Mouse (Mus musculus) midbrain, embryonic 13.5 days (tissue): ENCODE results near the gene R3hdm1. TPM values are rescaled to one million over a fixed set of nuclear protein-coding genes. Genes with fewer than 3 reads are reported as not detected.
"Not testable (repeated sequence)": the region's sequence is repeated elsewhere in the genome, so short reads cannot be mapped to it uniquely, and the experiment has no call there.

ENCODE experiments used
- ATAC-seq: fragments of 200-750 bp; cut with Nextera tagmentation; 2 replicates; pipeline ENCODE4 v1.8.0; 2017; ENCODE audit warnings: mild to moderate bottlenecking, moderate TSS enrichment, moderate library complexity
- H3K27ac ChIP-seq: fragments of 300-500 bp; sonication (generic); 2 replicates; pipeline ENCODE4 v1.5.1; 2015; ENCODE audit warnings: inconsistent platforms, mild to moderate bottlenecking, moderate library complexity
- H3K27me3 ChIP-seq: fragments of 300-500 bp; sonication (generic); 2 replicates; pipeline ENCODE4 v1.6.1; 2015; ENCODE audit warnings: mild to moderate bottlenecking, inconsistent platforms
- H3K36me3 ChIP-seq: fragments of 300-500 bp; sonication (generic); 2 replicates; pipeline ENCODE4 v1.6.1; 2015; ENCODE audit warnings: mild to moderate bottlenecking, inconsistent platforms
- H3K4me1 ChIP-seq: fragments of 300-500 bp; sonication (generic); replicated peaks from 2 replicates; pipeline ENCODE4 v1.6.1; 2015; ENCODE audit warnings: inconsistent platforms
- H3K4me2 ChIP-seq: fragments of 300-500 bp; sonication (generic); replicated peaks from 2 replicates; pipeline ENCODE4 v1.6.1; 2015; ENCODE audit warnings: moderate library complexity, mild to moderate bottlenecking, inconsistent platforms
- H3K4me3 ChIP-seq: fragments of 300-500 bp; sonication (generic); replicated peaks from 2 replicates; pipeline ENCODE4 v1.5.1; 2015; ENCODE audit warnings: mild to moderate bottlenecking, inconsistent platforms
- H3K9ac ChIP-seq: fragments of 300-500 bp; sonication (generic); replicated peaks from 2 replicates; pipeline ENCODE4 v1.6.1; 2015; ENCODE audit warnings: mild to moderate bottlenecking, inconsistent platforms
- H3K9me3 ChIP-seq: fragments of 300-500 bp; sonication (generic); 2 replicates; pipeline ENCODE4 v1.6.1; 2016; ENCODE audit warnings: mild to moderate bottlenecking, inconsistent platforms
- WGBS: fragments of 180-500 bp; shearing (Covaris S2); methylation state at CpG from one replicate; pipeline ENCODE4 v1.1.7; 2015; 5-methylcytosine and 5-hydroxymethylcytosine counted together
- polyA plus RNA-seq: library from polyadenylated mRNA; unstranded; fragments of >200 nt; fragmentation: Nextera tagmentation; extraction: Ambion mirVana; gene quantifications from 2 replicates; pipeline ENCODE4 v1.2.1, GENCODE M21; 2015

The R3hdm1 gene
- polyA plus RNA-seq, 1 experiment from 2014 or later: 115 TPM

GRCm38 (mm10) chr1:128078646-128079045 lies 24.5 kb upstream of the R3hdm1 start:
- Histone ChIP-seq H3K4me1 (no peaks in the 10 kb centered on the region), H3K4me3 (no peak overlapping the region), H3K27me3 (no peaks in the 10 kb centered on the region), H3K9me3 (no peaks in the 10 kb centered on the region), H3K27ac (no peak overlapping the region), H3K4me2 (no peak overlapping the region), H3K9ac (no peak overlapping the region), H3K36me3 (no peaks in the 10 kb centered on the region)
- WGBS: 100% methylated on average over 1 of the region's 1 CpGs
- ATAC-seq: no peak

DNA sequence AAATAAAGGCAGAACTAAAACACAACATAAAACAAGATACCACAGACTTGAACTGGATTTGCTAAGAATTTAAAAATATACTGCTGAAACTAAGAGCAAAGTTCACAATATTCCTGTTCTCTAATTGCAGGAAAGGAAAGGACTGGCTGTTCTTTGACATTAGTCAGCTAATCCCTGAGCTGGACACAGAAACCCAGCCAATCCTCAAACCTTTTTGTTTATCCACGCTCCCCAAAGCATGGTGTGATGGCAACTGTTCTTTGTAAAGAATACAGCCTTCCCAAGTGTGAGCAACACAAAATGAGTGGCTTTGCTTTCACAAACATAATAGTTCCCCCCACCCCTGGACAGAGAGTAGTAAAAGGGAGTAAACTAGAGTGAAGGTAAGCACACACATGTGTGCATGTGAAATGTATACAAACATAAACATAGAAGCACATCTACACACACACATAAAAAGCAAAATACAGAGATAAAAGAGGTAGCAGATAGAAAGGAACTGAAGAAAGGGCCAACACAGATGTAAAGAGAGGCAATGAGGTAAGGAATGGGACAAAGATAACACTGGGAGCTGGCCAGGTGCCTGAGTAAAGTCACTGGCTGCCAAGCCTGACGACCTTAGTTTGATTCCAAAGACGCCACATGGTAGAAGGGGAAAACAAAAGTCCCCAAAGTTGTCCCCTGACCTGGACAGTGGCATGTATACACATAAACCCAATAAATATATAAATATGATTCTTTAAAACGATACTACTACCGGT lies 22.0 kb upstream of the R3hdm1 start:
- 84% methylated on average over 5 of the region's 5 CpGs for WGBS
- no peak for ATAC-seq
- no peak overlapping the region for H3K4me3 ChIP-seq

DNA sequence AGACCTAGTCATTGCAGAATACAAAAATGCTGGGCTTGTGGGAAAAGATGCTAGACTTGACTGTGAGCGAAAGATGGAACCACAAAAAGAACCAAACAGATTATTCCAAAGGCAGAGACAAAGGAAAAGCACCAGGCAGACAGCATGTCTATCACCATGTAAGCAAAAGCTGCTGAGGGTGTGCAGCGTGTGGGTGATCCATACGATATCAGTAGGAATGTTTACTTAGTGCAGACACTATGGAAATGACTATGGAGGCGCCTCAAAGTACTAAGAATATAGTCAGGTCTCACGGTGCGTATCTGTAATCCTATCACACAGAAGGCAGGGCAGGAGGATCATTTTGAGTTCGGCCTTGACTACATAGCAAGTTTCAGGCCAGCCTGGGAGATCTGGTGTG lies 21.2 kb upstream of the R3hdm1 start:
- no peaks in the 10 kb centered on the region for H3K4me1 ChIP-seq
- H3K9me3 ChIP-seq: no peaks in the 10 kb centered on the region
- H3K27ac ChIP-seq: no peak overlapping the region
- no peaks in the 10 kb centered on the region for H3K36me3 ChIP-seq
- no peak overlapping the region for H3K4me2 ChIP-seq
- no peak for ATAC-seq
- no peak overlapping the region for H3K4me3 ChIP-seq
- H3K9ac ChIP-seq: no peak overlapping the region
- no peaks in the 10 kb centered on the region for H3K27me3 ChIP-seq
- 83% methylated on average over 7 of the region's 7 CpGs for WGBS

More for the DNA sequence above, 22.0 kb upstream of the R3hdm1 start:
- H3K9me3 ChIP-seq: no peaks in the 10 kb centered on the region
- no peak overlapping the region for H3K9ac ChIP-seq
- H3K4me2 ChIP-seq: no peak overlapping the region
- H3K36me3 ChIP-seq: no peaks in the 10 kb centered on the region
- 0 out of 2 replicates have a peak overlapping the region, but pooled peaks have one; percentile 35 for H3K27ac ChIP-seq
- H3K4me1 ChIP-seq: no peaks in the 10 kb centered on the region
- no peaks in the 10 kb centered on the region for H3K27me3 ChIP-seq

- H3K4me2 ChIP-seq: no peak overlapping the region
- H3K27ac ChIP-seq: no peak overlapping the region
- ATAC-seq: no peak
- H3K4me3 ChIP-seq: no peak overlapping the region
- H3K27me3 ChIP-seq: no peaks in the 10 kb centered on the region
- WGBS: 67% methylated on average over 7 of the region's 7 CpGs
- H3K9me3 ChIP-seq: no peaks in the 10 kb centered on the region
- no peaks in the 10 kb centered on the region for H3K4me1 ChIP-seq
- no peaks in the 10 kb centered on the region for H3K36me3 ChIP-seq
- no peak overlapping the region for H3K9ac ChIP-seq
Measured at GRCm38 (mm10) chr1:128082800-128083199, 20.3 kb upstream of the R3hdm1 start.

- H3K9ac ChIP-seq: no peak overlapping the region
- no peaks in the 10 kb centered on the region for H3K4me1 ChIP-seq
- no peaks in the 10 kb centered on the region for H3K27me3 ChIP-seq
- peaks cover 9% of the 10 kb centered on the region for H3K36me3 ChIP-seq
- no peak overlapping the region for H3K27ac ChIP-seq
- H3K4me2 ChIP-seq: no peak overlapping the region
- ATAC-seq: no peak
- H3K4me3 ChIP-seq: no peak overlapping the region
- no peaks in the 10 kb centered on the region for H3K9me3 ChIP-seq
- 41% methylated on average over 1 of the region's 2 CpGs for WGBS
Measured at GRCm38 (mm10) chr1:128094686-128095085, 8.4 kb upstream of the R3hdm1 start.

DNA sequence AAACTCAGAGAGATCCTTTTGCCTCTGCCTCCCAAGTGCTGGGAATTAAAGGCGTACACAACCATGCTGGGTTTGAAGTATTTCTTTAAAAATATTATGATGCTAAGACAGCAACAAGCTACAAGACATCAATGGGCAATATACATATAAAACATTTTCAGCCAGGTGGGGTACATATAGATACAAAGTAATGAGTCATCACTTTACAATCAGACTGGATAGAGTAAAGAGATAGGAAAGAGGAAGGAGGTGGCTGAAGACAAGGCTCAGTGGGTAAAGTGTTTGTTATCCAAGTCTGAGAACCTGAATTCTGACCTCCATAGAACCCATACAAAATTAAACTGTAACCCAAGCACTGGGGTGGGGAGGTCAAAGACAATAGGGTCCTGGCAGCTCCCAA lies 4.8 kb upstream of the R3hdm1 start:
- 92% methylated on average over 1 of the region's 1 CpGs for WGBS

GRCm38 (mm10) chr1:128102251-128102640 lies 855 bp upstream of the R3hdm1 start:
- H3K9me3 ChIP-seq: no peaks in the 10 kb centered on the region
- H3K27me3 ChIP-seq: no peaks in the 10 kb centered on the region
- peak overlapping the region; percentile 97 for H3K4me3 ChIP-seq
- peak overlapping the region; percentile 88 for H3K27ac ChIP-seq
- H3K4me2 ChIP-seq: peak overlapping the region; percentile 62
- H3K36me3 ChIP-seq: no peaks in the 10 kb centered on the region
- peaks cover 23% of the 10 kb centered on the region for H3K4me1 ChIP-seq
- 0% methylated on average over 15 of the region's 15 CpGs for WGBS
- peak; percentile 57 for ATAC-seq
- H3K9ac ChIP-seq: peak overlapping the region; percentile 44; the same call in 1 of the 2 replicates

More for the DNA sequence above, 4.8 kb upstream of the R3hdm1 start:
- H3K27ac ChIP-seq: no peak overlapping the region
- ATAC-seq: no peak
- no peaks in the 10 kb centered on the region for H3K27me3 ChIP-seq
- H3K36me3 ChIP-seq: no peaks in the 10 kb centered on the region
- H3K4me1 ChIP-seq: peaks cover 3% of the 10 kb centered on the region; the same call in 1 of the 2 replicates
- H3K4me3 ChIP-seq: no peak overlapping the region
- no peak overlapping the region for H3K4me2 ChIP-seq
- H3K9ac ChIP-seq: no peak overlapping the region
- no peaks in the 10 kb centered on the region for H3K9me3 ChIP-seq

GRCm38 (mm10) chr1:128103520-128104088 lies 503 bp downstream of the R3hdm1 start:
- H3K36me3 ChIP-seq: no peaks in the 10 kb centered on the region
- peak overlapping the region; percentile 94 for H3K9ac ChIP-seq
- H3K27me3 ChIP-seq: no peaks in the 10 kb centered on the region
- ATAC-seq: peak; percentile 80
- peak overlapping the region; percentile 96 for H3K27ac ChIP-seq
- WGBS: under 1% methylated on average over 47 of the region's 47 CpGs
- peak overlapping the region; percentile 97 for H3K4me3 ChIP-seq
- H3K4me1 ChIP-seq: peaks cover 23% of the 10 kb centered on the region
- no peaks in the 10 kb centered on the region for H3K9me3 ChIP-seq
- peak overlapping the region; percentile 74 for H3K4me2 ChIP-seq

DNA sequence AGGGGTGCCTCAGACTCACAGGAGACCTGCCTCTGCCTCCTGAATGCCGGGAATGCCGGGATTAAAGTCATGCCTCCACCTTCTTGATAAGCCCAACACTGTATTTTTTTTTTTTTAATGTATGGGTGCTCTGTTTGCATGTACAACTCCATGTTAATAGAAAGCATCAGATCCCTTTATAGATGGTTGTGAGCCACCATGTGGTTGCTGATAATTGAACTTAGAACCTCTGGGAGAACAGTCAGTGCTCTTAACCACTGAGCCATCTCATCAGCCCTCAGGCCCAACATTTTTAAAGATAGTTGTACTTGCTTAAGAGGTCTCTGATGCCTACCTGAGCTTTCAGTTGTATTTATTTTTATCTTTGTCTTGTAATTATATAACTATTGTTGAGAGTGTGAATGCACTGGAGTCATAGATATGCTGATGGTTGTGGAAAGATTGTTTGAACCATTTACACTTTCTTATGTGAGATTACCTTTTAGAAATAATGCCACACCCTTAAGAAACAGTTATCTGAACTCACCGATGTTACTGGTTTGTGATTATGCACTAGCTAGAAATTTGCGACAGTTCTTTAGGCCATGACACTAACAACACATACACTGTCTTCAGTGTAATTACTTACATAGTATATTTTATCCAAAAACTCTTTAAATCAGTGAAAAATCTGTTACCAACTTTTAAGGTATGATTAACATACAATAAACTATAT lies 18.0 kb downstream of the R3hdm1 start:
- H3K36me3 ChIP-seq: no peaks in the 10 kb centered on the region
- no peaks in the 10 kb centered on the region for H3K4me1 ChIP-seq
- H3K27ac ChIP-seq: no peak overlapping the region
- H3K9ac ChIP-seq: no peak overlapping the region
- H3K27me3 ChIP-seq: no peaks in the 10 kb centered on the region
- 96% methylated on average over 4 of the region's 4 CpGs for WGBS
- H3K4me2 ChIP-seq: no peak overlapping the region
- H3K9me3 ChIP-seq: no peaks in the 10 kb centered on the region
- no peak for ATAC-seq
- no peak overlapping the region for H3K4me3 ChIP-seq

- not testable (repeated sequence) for H3K27ac ChIP-seq, H3K4me2 ChIP-seq, H3K27me3 ChIP-seq, ATAC-seq, H3K4me3 ChIP-seq, H3K9ac ChIP-seq, H3K36me3 ChIP-seq, H3K9me3 ChIP-seq, H3K4me1 ChIP-seq
Measured at GRCm38 (mm10) chr1:128136222-128136621, 33.1 kb downstream of the R3hdm1 start.

GRCm38 (mm10) chr1:128141039-128141438 lies 37.9 kb downstream of the R3hdm1 start:
- H3K9ac ChIP-seq: no peak overlapping the region
- no peak overlapping the region for H3K4me2 ChIP-seq
- H3K27ac ChIP-seq: no peak overlapping the region
- H3K4me1 ChIP-seq: no peaks in the 10 kb centered on the region
- no peaks in the 10 kb centered on the region for H3K27me3 ChIP-seq
- no peaks in the 10 kb centered on the region for H3K36me3 ChIP-seq
- no peaks in the 10 kb centered on the region for H3K9me3 ChIP-seq
- H3K4me3 ChIP-seq: no peak overlapping the region
- ATAC-seq: no peak

- Histone ChIP-seq H3K9ac (no peak overlapping the region), H3K36me3 (no peaks in the 10 kb centered on the region), H3K9me3 (no peaks in the 10 kb centered on the region), H3K4me2 (no peak overlapping the region), H3K27ac (no peak overlapping the region), H3K4me1 (no peaks in the 10 kb centered on the region), H3K27me3 (no peaks in the 10 kb centered on the region), H3K4me3 (no peak overlapping the region)
- peak; percentile 71; the same call in 1 of the 2 replicates for ATAC-seq
Measured at GRCm38 (mm10) chr1:128141737-128142136, 38.6 kb downstream of the R3hdm1 start.
